Mouse (Mus musculus) MEL (cell line): ENCODE data around the gene Rsph1. TPM values are rescaled to one million over a fixed set of nuclear protein-coding genes. Genes with fewer than 3 reads are reported as not detected.

Source experiments
- DNase-seq: peaks from one replicate; pipeline ENCODE4 v3.0.0; 2011; ENCODE audit warnings: low read depth, low spot score
- H3K27ac ChIP-seq: 2 replicates; pipeline ENCODE4 v1.5.1; 2012; ENCODE audit warnings: low read depth, mild to moderate bottlenecking, control low read depth, low read length, moderate library complexity; ENCODE audit not compliant: control insufficient read depth
- H3K27me3 ChIP-seq, 2 experiments: fragments of 150-350 bp in 1 of 2; sonication (generic) in 1 of 2; 2 replicates each; pipeline ENCODE4 v1.6.1; 2012; ENCODE audit warnings: low read length in 2 of 2, mild to moderate bottlenecking in 2 of 2, improper control_type of control experiment in 1 of 2, moderate library complexity in 1 of 2; ENCODE audit not compliant: insufficient read depth in 2 of 2, control insufficient read depth in 1 of 2
- H3K36me3 ChIP-seq, 2 experiments: 2 replicates each; pipeline ENCODE4 v1.6.1; 2012 to 2014; ENCODE audit warnings: low read length in 2 of 2, improper control_type of control experiment in 1 of 2, inconsistent platforms in 1 of 2, mild to moderate bottlenecking in 1 of 2; ENCODE audit not compliant: insufficient read depth in 2 of 2, control insufficient read depth in 1 of 2
- H3K4me1 ChIP-seq, 2 experiments: fragments of 150-350 bp in 1 of 2; sonication (generic) in 1 of 2; 2 replicates each; pipeline ENCODE4 v1.6.1; 2012; ENCODE audit warnings: low read length in 2 of 2, improper control_type of control experiment in 1 of 2, mild to moderate bottlenecking in 1 of 2; ENCODE audit not compliant: insufficient read depth in 2 of 2, control insufficient read depth in 1 of 2
- H3K4me3 ChIP-seq, 2 experiments: fragments of 150-350 bp in 1 of 2; sonication (generic) in 1 of 2; 2 replicates each; pipeline ENCODE4 v1.5.1; 2012; ENCODE audit warnings: low read depth in 2 of 2, low read length in 2 of 2, mild to moderate bottlenecking in 2 of 2, moderate library complexity in 2 of 2, control low read depth in 1 of 2, improper control_type of control experiment in 1 of 2; ENCODE audit not compliant: control insufficient read depth in 1 of 2, insufficient read depth in 1 of 2
- H3K79me2 ChIP-seq: 2 replicates; pipeline ENCODE4 v1.6.1; 2012; ENCODE audit warnings: mild to moderate bottlenecking, low read length, moderate library complexity; ENCODE audit not compliant: control insufficient read depth, poor library complexity, insufficient read depth
- H3K9ac ChIP-seq: 2 replicates; pipeline ENCODE4 v1.6.1; 2012; ENCODE audit warnings: low read depth, mild to moderate bottlenecking, control low read depth, low read length, moderate library complexity; ENCODE audit not compliant: control insufficient read depth, poor library complexity, severe bottlenecking
- H3K9me3 ChIP-seq: fragments of 150-350 bp; sonication (generic); replicated peaks from 2 replicates; pipeline ENCODE4 v1.6.1; 2012; ENCODE audit warnings: mild to moderate bottlenecking, low read length, improper control_type of control experiment, moderate library complexity; ENCODE audit not compliant: insufficient read depth
- BHLHE40 ChIP-seq: IDR thresholded peaks from 2 replicates; pipeline ENCODE4 v1.6.1; 2012; ENCODE audit warnings: low read depth, mild to moderate bottlenecking, inconsistent platforms, low read length, improper control_type of control experiment, borderline replicate concordance
- CHD1 ChIP-seq: IDR thresholded peaks from 2 replicates; pipeline ENCODE4 v1.6.1; 2012; ENCODE audit warnings: low read depth, mild to moderate bottlenecking, inconsistent platforms, low read length, improper control_type of control experiment
- EP300 ChIP-seq, 2 experiments: IDR thresholded peaks; 2 replicates each; pipeline ENCODE4 v1.6.1; 2011; ENCODE audit warnings: improper control_type of control experiment in 2 of 2, low read length in 2 of 2, low read depth in 1 of 2, mild to moderate bottlenecking in 1 of 2
- ETS1 ChIP-seq: IDR thresholded peaks from 2 replicates; pipeline ENCODE4 v1.6.1; 2012; ENCODE audit warnings: low read depth, mild to moderate bottlenecking, inconsistent platforms, low read length, improper control_type of control experiment, moderate library complexity
- GABPA ChIP-seq: IDR thresholded peaks from 2 replicates; pipeline ENCODE4 v1.6.1; 2012; ENCODE audit warnings: low read depth, mild to moderate bottlenecking, inconsistent platforms, low read length, improper control_type of control experiment, moderate library complexity
- GATA1 ChIP-seq: IDR thresholded peaks from 2 replicates; pipeline ENCODE4 v1.6.1; 2011; ENCODE audit warnings: low read depth, low read length, improper control_type of control experiment
- MAFK ChIP-seq: IDR thresholded peaks from 2 replicates; pipeline ENCODE4 v1.6.1; 2011; ENCODE audit warnings: low read depth, mild to moderate bottlenecking, low read length, improper control_type of control experiment, borderline replicate concordance
- MAX ChIP-seq: IDR thresholded peaks from 2 replicates; pipeline ENCODE4 v1.6.1; 2011; ENCODE audit warnings: low read length, improper control_type of control experiment
- MAZ ChIP-seq: IDR thresholded peaks from 2 replicates; pipeline ENCODE4 v1.6.1; 2012; ENCODE audit warnings: low read depth, mild to moderate bottlenecking, inconsistent platforms, low read length, improper control_type of control experiment
- MEF2A ChIP-seq: IDR thresholded peaks from 2 replicates; pipeline ENCODE4 v1.6.1; 2014; ENCODE audit warnings: low read depth, mild to moderate bottlenecking, inconsistent platforms, low read length, improper control_type of control experiment; ENCODE audit not compliant: poor library complexity, insufficient replicate concordance, severe bottlenecking; ENCODE audit errors: extremely low read depth
- MXI1 ChIP-seq: IDR thresholded peaks from 2 replicates; pipeline ENCODE4 v1.6.1; 2011; ENCODE audit warnings: mild to moderate bottlenecking, low read depth, low read length, improper control_type of control experiment
- MYC ChIP-seq: IDR thresholded peaks from 2 replicates; pipeline ENCODE4 v1.6.1; 2011; ENCODE audit warnings: low read depth, mild to moderate bottlenecking, low read length, improper control_type of control experiment, moderate library complexity
- RAD21 ChIP-seq: IDR thresholded peaks from 2 replicates; pipeline ENCODE4 v1.6.1; 2011; ENCODE audit warnings: mild to moderate bottlenecking, low read depth, low read length, improper control_type of control experiment
- SIN3A ChIP-seq: IDR thresholded peaks from 2 replicates; pipeline ENCODE4 v1.6.1; 2012; ENCODE audit warnings: low read length, improper control_type of control experiment, inconsistent platforms
- SMC3 ChIP-seq: IDR thresholded peaks from 2 replicates; pipeline ENCODE4 v1.6.1; 2011; ENCODE audit warnings: low read depth, low read length, improper control_type of control experiment
- TAL1 ChIP-seq: IDR thresholded peaks from 2 replicates; pipeline ENCODE4 v1.6.1; 2012; ENCODE audit warnings: mild to moderate bottlenecking, inconsistent platforms, low read length, moderate library complexity, mixed read lengths
- TBP ChIP-seq: IDR thresholded peaks from 2 replicates; pipeline ENCODE4 v1.8.0; 2011; ENCODE audit warnings: low read depth, low read length, improper control_type of control experiment
- TCF12 ChIP-seq: IDR thresholded peaks from 2 replicates; pipeline ENCODE4 v1.6.1; 2014; ENCODE audit warnings: low read depth, mild to moderate bottlenecking, inconsistent platforms, low read length, improper control_type of control experiment, moderate library complexity
- UBTF ChIP-seq: IDR thresholded peaks from 2 replicates; pipeline ENCODE4 v1.6.1; 2012; ENCODE audit warnings: low read depth, mild to moderate bottlenecking, inconsistent platforms, low read length, improper control_type of control experiment, moderate library complexity, borderline replicate concordance; ENCODE audit not compliant: insufficient read depth
- USF1 ChIP-seq: IDR thresholded peaks from 2 replicates; pipeline ENCODE4 v1.6.1; 2014; ENCODE audit warnings: low read depth, mild to moderate bottlenecking, inconsistent platforms, low read length, improper control_type of control experiment, moderate library complexity
- USF2 ChIP-seq, 2 experiments: IDR thresholded peaks; 2 replicates each; pipeline ENCODE4 v1.6.1; 2011 to 2012; ENCODE audit warnings: improper control_type of control experiment in 2 of 2, low read length in 2 of 2, borderline replicate concordance in 1 of 2, inconsistent platforms in 1 of 2, low read depth in 1 of 2, mild to moderate bottlenecking in 1 of 2; ENCODE audit not compliant: insufficient read depth in 1 of 2
- ZKSCAN1 ChIP-seq: IDR thresholded peaks from 2 replicates; pipeline ENCODE4 v1.6.1; 2012; ENCODE audit warnings: low read depth, mild to moderate bottlenecking, inconsistent platforms, low read length, improper control_type of control experiment, moderate library complexity
- ZMIZ1 ChIP-seq: IDR thresholded peaks from 2 replicates; pipeline ENCODE4 v1.6.1; 2012; ENCODE audit warnings: low read depth, mild to moderate bottlenecking, inconsistent platforms, low read length, improper control_type of control experiment, moderate library complexity
- ZNF384 ChIP-seq: IDR thresholded peaks from 2 replicates; pipeline ENCODE4 v1.6.1; 2012; ENCODE audit warnings: low read depth, mild to moderate bottlenecking, inconsistent platforms, low read length, improper control_type of control experiment
- polyA plus RNA-seq, 2 experiments: library from polyadenylated mRNA; stranded (reverse) in 1 of 2; unstranded in 1 of 2; fragments of >175 nt in 1 of 2; fragments of >200 nt in 1 of 2; gene quantifications; 2 replicates each; pipeline versions ENCODE4 v1.2.1 to v1.2.4; 2012; ENCODE audit warnings: low replicate concordance in 2 of 2, low read depth in 1 of 2; ENCODE audit not compliant: insufficient read length in 2 of 2, insufficient read depth in 1 of 2, missing spikeins in 1 of 2
- total RNA-seq: library from RNA; depleted of rRNA; stranded (reverse); fragments of 300-350 nt; gene quantifications from 2 replicates; pipeline ENCODE4 v1.2.3, GENCODE M21; 2012

Rsph1 gene
- total and polyA plus RNA-seq, 3 experiments: 1.3 to 3.6 TPM; not detected in 1

GRCm38 (mm10) chr17:31224591-31224990 is 52.6 kb downstream of the Rsph1 start:
- peak overlapping the region; percentile 92 for H3K27ac ChIP-seq
- no peaks in the 10 kb centered on the region for H3K79me2 ChIP-seq
- TF ChIP-seq ZMIZ1: no peak
- no peak for TF ChIP-seq UBTF
- no peak for TF ChIP-seq CHD1
- no peak for TF ChIP-seq MAX
- no peak for TF ChIP-seq ZKSCAN1
- TF ChIP-seq SMC3: no peak
- H3K9me3 ChIP-seq: no peaks in the 10 kb centered on the region
- H3K4me3 ChIP-seq: no peak overlapping the region
- H3K4me1 ChIP-seq: peaks cover 18 to 38% of the 10 kb centered on the region in 2 experiments
- no peak for DNase-seq
- peaks cover 8 to 40% of the 10 kb centered on the region in 2 experiments for H3K36me3 ChIP-seq
- no peak overlapping the region; the same call in 1 of the 2 replicates for H3K9ac ChIP-seq
- no peaks in the 10 kb centered on the region for H3K27me3 ChIP-seq

- peaks cover 18 to 41% of the 10 kb centered on the region in 2 experiments for H3K4me1 ChIP-seq
- no peaks in the 10 kb centered on the region for H3K9me3 ChIP-seq
- peaks cover 8 to 43% of the 10 kb centered on the region in 2 experiments for H3K36me3 ChIP-seq
- peak; percentile 87 for DNase-seq
- H3K27me3 ChIP-seq: no peaks in the 10 kb centered on the region
- H3K79me2 ChIP-seq: no peaks in the 10 kb centered on the region
- no peak overlapping the region for H3K4me3 ChIP-seq
- H3K27ac ChIP-seq: peak overlapping the region; percentile 92
- H3K9ac ChIP-seq: peak overlapping the region; percentile 51
- TF ChIP-seq MXI1 (peak; percentile 92), TCF12 (peak; percentile 84), USF2 (IDR thresholded peaks at IDR 0.05; ENCODE audit: borderline replicate concordance in 1 of 2, insufficient read depth in 1 of 2, low read depth in 1 of 2, low read length in 2 of 2) (peak in 1 of 2 experiments; percentile 47; a peak in 2 of 4 replicates), SIN3A (peak; percentile 69), TBP (0 out of 2 replicates have a peak, but pooled peaks have one; percentile 54), GABPA (no peak), MEF2A (no peak), MAX (peak; percentile 97), ETS1 (peak; percentile 89), EP300 (IDR thresholded peaks at IDR 0.05; ENCODE audit: low read depth in 1 of 2, low read length in 2 of 2) (peak; percentile 75 to 88), TAL1 (peak; percentile 88), BHLHE40 (peak; percentile 91), MYC (peak; percentile 99), MAZ (no peak), RAD21 (no peak), USF1 (peak; percentile 91), ZNF384 (peak; percentile 95), MAFK (no peak), GATA1 (peak; percentile 89)
These were observed 53.3 kb downstream of the Rsph1 start for GRCm38 (mm10) chr17:31223835-31224234.
